Mouse (Mus musculus): ENCODE measurements around the gene Sh3d21.

Gene Sh3d21

DNA sequence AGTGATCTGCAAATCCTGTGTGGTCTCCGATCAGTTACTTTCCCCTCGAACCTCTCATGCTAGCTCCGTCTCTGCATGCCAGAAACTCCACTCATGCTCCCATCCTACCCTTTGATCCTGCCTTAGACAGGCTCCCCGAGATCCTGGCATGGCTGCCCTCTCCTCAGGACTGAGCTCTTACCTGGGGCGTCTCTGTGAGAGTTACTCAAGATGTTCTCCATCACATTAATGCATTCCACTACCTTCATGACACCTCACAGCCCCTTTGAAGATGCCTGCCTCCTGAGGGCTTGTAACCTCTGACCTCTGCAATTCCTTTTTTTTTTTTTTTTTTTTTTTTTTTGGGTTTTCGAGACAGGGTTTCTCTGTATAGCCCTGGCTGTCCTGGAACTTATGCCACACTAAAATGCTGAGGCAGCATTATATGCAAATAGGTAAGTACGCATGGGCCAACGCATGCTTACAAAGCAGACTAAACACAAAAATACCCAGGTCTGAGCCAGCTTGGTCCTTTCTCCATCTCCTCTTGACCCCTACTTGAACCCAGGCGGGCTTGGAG, 16.2 kb downstream of the Sh3d21 start:
- DNase-seq (ENCODE audit: low read depth): no peak

DNA sequence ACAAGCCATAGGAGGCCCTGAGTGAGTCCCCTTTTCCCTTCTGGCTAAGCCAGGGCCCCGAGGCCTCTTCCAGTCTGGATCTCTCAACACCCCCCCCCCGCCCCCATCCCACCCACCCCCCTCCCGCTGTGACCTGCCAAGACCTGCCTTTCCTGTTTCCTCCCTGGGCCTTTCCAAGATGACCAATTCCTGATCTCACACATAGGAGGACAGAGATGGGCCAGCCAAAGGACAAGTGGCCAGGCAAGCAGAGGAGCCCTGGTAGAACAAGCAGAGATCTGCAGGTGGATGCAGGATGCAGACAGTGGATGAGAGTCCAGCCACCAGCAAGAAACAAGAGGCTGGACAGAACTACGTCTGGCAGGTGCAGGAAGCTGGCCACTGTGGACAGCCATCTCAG, 17.9 kb downstream of the Sh3d21 start:
- no peak for DNase-seq (ENCODE audit: low read depth)

- no peak for DNase-seq (ENCODE audit: low read depth)
These were observed 22.3 kb downstream of the Sh3d21 start for GRCm38 (mm10) chr4:126141021-126141420.

DNA sequence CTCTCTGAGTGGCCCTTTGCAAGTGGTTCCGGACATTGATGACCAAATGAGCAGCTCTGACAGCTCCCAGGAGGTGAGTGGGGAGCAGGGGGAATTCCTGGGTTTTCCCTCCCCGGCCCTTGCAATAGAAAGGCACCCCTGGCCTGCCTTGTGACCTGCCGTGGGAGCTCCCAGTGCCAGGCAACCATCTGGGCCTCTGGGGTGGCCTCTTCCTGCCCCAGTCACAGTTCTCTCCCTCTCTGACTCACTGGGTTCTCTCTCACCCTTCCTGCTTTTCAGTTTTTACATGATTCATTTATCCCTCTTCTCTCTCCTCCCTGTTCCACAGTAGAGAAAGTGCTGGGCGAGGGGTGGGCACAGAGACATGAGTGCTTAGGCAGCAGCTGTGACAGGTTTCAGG, 25.5 kb downstream of the Sh3d21 start:
- peak; percentile 65 for DNase-seq (ENCODE audit: low read depth)

- no peak for DNase-seq (ENCODE audit: low read depth)
These were observed 28.7 kb downstream of the Sh3d21 start for GRCm38 (mm10) chr4:126134639-126135038.

DNA sequence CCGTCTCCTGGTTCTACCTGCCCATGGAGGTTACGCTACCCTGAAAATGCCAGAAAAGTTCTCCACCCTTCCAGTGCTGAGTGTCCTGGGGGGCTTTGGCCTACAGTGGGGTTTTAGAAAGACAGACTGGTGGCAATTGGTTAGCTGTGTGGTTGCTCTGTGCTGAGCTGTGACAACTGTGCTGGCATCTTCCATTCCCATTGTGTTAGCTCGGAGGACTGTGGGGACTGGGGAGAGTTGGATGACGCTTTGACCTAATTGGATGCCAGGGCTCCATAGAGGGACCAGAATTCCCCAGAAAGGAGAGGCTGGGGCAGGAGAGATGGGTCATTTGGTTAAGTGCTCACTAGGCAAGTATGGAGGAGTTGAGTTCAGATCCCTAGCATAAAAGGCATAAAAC, 29.1 kb downstream of the Sh3d21 start:
- no peak for DNase-seq (ENCODE audit: low read depth)

- peak; percentile 71 for DNase-seq (ENCODE audit: low read depth)
These were observed 30.5 kb downstream of the Sh3d21 start for GRCm38 (mm10) chr4:126132636-126133264.

DNA sequence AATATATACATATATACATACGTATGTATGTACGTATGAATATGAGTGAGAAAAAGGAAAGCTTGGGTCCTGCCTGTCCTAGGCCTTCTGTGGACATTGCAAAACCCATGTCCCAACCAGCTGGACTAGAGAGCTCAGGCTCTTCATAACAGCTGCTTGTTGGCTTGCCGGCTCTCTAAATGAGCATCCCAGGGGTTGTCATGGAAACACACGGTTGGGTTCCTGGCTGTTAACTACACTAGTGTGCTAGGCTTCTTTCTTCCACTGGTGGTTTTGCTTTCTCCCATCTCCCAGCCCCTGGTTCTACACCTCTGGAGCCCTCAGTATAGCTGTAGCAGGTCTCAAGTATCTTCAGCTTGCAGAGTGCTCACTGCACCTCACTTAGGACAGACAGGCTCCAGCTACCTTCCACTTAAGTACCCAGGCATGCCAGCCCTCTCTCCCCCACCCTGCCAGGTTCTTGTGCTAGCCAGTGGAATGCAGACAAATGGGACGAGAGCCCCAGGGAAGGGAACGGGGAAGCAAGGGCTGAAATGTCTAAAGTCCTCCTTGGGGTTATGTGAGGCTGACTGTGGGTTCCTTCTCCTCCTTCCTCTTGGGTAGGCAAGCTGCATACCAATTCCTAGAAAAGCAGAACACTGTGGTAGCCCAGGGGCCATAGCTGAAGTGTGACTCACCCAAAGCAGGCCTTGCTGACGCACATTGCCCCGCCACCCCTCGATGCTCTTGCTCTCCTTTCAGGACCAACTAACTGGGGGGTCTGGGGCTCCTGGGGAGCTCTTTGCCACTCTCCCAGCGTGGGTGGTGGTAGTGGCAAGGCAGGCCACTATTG, 31.8 kb downstream of the Sh3d21 start:
- peak; percentile 96 for DNase-seq (ENCODE audit: low read depth)

DNA sequence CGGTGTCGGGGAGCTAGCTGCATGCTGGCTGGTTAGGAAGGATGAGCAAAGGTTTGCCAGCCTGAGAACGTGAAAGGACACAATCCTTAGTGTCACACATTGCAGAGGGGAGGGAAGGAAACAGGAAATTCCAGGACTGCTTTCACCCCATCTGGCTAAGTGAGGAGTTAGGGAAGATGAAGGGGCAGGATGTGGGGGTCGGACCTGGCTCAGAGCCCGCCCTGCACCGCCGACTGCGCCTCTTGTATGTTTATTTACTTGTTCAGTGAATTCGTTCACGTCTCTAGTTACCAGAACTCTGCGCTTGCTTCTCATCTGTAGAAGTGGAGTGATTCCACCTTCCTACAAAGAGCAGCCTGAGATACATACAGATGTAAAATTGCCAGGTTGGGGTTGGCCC, 32.8 kb downstream of the Sh3d21 start:
- no peak for DNase-seq (ENCODE audit: low read depth)

DNA sequence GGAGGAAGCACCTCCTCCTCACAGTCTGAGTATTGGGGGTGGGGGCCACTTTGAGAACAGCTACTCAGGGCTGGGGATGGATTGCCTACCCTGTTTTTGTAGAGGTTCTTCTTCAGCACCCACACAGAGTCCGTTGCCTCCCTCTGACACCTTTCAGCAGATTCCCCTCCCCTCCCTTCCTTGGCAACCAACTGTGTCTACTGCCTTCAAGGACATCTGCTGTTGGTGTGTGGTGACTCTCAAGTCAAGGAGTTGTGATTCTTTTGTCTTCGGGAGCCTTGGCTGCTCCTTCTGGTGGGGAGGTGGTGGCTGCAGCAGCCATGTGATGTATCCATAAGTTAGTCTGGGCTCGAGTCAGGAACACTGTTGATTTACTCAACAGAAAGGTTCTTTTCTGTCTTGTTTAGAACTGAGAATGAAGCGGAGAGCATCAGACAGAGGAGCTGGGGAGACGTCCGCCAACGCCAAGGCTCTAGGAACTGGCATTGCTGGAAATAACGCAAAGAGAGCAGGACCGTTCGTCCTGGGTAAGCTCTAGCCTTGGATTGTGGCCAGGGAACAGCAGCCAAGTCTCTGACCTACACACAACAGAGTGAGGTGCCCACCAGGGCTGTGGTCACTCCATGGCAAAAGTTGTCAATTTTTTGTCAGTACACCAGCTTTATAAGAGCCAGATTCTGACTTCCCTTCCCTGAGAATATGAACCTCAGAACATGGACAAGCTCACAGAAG, 39.8 kb downstream of the Sh3d21 start:
- DNase-seq (ENCODE audit: low read depth): no peak

GRCm38 (mm10) chr4:126120506-126120905, 42.8 kb downstream of the Sh3d21 start:
- no peak for DNase-seq (ENCODE audit: low read depth)

DNA sequence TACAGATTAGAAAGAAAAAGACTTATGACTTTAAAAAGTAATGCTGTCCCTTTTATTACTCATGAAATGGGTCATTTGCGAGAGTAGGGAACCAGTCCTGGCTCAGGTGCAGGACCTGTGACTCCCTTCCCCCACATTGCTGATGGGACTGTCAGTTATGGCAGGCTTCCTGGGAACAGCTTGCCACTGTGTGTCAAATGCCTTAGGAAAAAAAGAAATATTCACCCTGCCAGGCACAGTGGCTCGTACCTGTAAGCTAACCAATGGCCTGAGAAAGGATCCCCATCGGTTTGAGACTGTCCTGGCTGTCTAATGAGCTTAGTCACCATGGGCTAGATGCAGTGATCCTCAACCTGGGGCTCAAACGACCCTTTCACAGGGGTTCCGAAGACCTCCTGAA, 43.2 kb downstream of the Sh3d21 start:
- no peak for DNase-seq (ENCODE audit: low read depth)

DNA sequence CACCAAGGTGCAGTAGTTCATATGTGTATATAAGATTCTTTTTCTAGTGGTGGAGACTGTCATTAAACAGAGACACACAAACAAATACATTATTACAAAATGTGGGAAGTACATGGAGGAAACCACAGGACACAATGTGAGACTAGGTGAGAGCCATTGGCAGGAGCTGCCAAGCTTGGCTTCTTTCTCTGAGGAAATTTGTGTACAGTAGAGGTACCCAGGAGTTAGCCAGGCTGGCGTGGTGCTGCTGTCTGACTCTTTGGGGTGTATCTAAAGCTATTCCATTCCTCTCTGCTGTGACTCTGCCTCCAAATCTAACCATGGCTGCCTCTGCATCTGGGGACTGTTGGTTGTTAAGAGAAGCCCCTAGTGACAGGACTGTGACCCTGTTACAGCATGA, 44.2 kb downstream of the Sh3d21 start:
- no peak for DNase-seq (ENCODE audit: low read depth)

GRCm38 (mm10) chr4:126118651-126119050, 44.6 kb downstream of the Sh3d21 start:
- no peak for DNase-seq (ENCODE audit: low read depth)

GRCm38 (mm10) chr4:126117116-126117515, 46.2 kb downstream of the Sh3d21 start:
- DNase-seq (ENCODE audit: low read depth): no peak

DNA sequence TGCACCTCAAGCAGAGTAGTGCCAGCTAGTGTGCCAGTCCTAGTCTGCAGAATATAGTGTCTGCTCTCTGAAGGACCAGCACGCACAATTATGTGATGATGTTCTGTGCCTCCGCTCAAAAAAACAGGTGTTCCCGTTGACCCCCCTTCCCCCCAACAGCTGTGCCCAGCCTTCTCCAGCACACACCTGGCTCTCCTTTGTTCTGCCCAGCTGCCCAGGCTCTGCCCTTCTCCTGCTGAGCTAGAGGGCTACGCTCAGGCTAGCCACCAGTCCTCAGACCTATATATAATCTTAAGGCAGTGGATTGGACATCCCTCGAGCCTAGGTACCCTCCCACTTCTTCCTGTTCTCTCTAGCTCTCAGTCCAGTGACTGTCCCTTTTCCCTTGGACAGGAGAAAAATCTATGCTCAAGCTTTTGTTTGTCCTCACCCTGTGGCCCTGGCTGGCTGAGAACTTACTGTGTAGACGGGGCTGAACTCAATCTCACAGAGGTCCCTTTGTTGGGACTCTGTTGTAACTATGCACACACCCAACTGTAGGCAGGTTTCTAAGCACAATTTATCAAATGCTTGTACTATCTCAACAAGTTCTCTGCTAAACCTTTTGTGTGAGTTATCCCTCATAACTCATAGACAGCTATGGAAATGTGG, 47.3 kb downstream of the Sh3d21 start:
- no peak for DNase-seq (ENCODE audit: low read depth)

DNA sequence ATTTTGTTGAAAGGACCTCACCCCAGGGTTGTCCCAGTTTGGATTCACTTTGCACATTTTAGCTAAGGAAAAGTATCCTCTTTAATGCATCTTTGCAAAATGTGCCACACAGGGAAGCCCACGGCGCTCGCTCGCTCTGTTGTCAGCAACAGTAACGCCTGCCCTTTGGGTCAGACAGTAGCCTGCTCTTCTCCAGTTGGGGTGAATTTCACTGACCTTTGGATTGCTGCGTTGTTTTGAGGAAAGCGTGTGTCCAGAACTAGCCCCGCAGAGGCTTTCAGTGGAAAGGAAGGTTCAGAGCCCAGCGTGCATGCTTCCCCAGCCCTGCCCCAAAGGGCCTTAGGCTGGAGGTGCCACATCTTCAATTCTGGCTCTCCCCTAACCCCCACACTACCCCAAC, 47.9 kb downstream of the Sh3d21 start:
- no peak for DNase-seq (ENCODE audit: low read depth)

DNA sequence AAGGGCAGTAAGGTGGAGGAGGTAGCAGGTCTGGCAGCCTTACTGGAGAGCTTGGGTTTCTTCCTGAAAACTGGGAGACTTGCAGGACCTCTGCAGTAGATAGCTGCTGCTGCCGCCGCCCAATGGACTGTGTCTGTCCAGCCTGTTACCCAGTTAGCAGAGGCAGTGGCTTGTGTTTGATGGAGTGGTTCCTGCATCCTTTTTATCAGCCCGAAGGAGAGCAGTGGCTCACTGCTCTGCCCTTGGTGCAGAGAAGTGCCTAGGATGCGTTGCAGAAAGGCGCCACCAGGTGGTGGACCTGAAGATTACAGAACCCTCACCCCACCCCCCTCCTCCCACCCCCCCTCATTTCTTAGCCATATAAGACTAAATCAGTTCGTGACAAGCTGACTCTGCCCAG, 49.3 kb downstream of the Sh3d21 start:
- peak; percentile 83 for DNase-seq (ENCODE audit: low read depth)

DNA sequence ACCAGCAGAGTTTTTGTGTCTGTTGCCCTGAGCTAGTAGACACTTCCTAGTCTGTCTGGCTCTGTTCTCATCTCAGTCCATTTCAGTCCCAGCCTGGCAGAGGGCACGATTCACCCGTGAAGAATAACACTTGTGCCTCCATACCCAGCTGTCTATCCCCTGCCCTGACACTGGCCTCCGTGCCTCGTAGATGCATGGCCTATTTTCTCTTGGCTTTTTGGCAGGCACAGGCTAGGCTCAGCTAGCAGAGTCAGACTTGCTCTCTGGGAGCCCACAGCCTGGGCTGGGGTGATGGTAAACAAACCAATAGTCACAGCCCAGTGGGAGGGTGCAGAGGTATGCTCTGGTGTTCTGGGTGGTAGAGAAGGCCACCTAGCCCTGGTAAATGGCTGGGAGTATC, 50.0 kb downstream of the Sh3d21 start:
- DNase-seq (ENCODE audit: low read depth): no peak

DNA sequence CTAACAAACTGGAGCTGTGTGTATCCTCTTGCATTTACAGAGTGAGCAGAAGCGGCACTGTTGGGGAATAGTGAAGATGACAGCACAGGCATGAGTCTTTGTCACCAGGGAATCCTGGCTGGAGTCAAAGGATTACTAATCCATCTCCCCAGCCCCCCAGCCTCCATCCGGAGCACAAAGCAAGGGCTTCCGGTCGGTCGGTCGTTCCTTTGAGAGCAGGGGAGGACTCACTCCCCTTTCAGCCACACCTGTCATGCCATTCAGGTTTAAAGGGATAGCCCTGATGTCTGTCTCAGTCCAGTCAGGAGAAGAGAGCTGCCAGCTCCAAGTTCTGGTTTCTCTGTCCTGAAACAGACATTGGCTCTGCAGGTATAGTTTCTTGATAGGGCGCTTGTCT, 52.1 kb downstream of the Sh3d21 start:
- no peak for DNase-seq (ENCODE audit: low read depth)

DNA sequence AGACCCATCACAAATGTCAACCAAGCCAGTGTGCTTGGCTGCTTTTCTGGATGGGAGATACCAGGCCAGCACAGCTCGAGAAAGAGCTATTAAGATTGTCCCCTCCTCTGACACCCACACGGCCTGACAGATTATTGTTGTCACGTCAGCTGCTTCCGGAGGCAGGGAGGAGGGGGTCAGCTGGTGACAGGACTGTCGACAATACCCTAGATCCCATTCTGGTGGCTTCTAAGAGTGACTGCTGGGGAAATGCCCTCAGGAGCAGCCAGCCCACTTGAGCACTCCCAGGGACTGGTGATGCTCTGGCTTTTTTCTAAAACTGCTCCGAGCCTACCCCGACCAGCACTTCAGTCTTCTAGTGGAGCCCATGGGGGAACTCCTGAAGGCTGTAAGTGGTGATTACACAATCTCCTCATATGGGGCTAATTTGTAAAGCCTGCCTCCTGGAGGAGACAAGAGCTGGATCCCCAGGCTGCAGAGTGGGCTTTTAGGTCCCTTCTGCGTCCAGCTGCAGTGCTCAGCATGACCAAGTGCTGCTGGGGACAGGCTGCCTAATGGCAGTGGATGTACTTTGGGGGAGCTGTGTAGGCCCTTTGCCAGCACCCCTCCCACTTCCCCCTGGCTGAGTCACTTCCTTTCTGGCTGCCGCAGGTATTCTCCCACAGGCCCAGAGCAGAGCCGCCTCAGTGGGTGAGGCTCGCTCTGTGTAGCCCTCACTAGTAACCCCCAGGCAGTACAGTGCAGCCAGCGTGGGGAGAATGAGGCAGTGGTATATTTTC, 52.7 kb downstream of the Sh3d21 start:
- peak; percentile 91 for DNase-seq (ENCODE audit: low read depth)
